Mouse (Mus musculus): ENCODE measurements around the gene Cwc15.

Gene Cwc15

DNA sequence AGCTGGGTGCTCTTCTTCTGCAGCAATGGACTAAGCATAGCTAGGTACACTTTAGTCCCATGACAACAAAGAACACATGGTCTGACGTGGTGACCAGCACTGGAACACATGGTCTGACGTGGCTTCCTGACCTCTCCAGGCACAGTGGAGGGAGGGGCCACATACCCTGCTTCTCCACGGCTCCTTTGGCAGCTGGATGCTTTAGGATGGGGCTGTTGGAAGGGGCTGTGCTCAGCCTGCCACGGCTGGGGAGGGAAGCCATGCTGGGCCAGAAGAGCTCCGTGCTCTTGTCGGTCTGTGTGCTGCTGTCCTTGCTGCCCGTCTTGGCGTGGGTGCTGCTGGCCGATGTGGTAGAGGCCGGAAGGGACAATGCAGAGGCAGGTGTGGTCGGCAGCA, 47.9 kb downstream of the Cwc15 start:
- DNase-seq = no peak

DNA sequence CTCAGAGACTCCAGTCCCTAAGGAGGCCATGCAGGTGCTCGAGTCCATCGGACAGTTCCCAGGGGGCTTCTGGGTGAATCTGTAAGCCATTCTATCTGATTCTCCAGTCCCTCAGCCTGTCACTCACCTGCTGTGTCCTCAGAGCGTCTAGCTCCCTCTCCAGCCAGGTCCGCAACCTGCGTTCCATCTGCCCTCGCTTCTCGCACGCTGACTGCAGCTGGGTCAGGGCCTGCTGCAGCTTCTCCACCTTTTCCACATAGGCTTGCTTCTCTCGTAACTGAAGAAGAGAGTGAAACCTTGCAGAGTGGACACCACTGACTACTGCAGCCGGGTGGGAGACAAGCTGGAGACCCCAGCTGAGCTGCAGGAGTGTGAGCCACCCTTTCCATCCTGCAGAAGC, 57.9 kb downstream of the Cwc15 start:
- no peak for DNase-seq

DNA sequence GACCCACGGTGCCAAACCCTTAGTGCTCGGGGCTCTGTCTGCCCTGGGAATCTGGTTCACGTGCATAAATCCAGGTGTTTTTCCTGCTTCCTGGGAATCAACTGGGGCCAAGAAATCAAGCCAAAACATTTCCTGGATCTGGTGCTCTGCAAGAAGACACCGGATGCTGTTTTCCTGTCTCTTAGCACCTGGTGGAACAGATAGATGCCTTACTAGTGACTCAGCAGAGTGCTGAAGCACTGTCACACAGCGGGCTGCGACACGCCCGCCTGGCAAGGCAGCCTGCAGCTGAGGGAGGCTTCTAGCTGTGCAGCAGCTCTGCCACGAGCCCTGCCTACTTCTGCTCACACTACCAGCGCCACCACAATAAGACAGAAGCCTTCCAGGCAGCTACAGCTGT, 59.0 kb downstream of the Cwc15 start:
- DNase-seq = peak; percentile 7

DNA sequence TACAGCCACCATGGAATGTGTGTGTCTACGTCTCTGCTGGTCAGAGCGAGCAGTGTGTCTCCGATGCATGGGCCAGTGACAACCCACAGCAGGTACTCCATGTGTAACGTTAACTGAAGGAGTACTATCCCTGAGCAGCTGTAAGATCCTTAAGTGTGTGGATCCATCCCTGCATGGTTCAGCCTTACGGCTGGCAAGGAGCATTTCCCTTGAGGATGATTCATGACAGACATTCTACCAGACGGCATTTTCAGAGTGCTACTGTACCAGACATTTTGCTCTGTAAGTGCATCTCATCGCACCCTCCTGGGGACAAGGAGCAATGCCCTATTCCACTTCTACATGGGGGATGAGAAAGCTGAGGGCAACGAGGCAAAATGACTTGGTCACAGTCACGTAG, 59.6 kb downstream of the Cwc15 start:
- no peak for DNase-seq

Data from kidney, adult 18-20 months (tissue).